Mouse (Mus musculus): ENCODE measurements around the gene Tcte2. TPM values are rescaled to one million over a fixed set of nuclear protein-coding genes. Genes with fewer than 3 reads are reported as not detected.
A peak's percentile ranks its signal among the peaks of the same experiment; 100 is the strongest.

Gene Tcte2
- polyA plus RNA-seq, 1 experiment from 2014 or later: 3.9 TPM

GRCm38 (mm10) chr17:13712116-13712515 is 49.5 kb downstream of the Tcte2 start:
- Histone ChIP-seq H3K9ac (replicated peaks; ENCODE audit: low read depth) (no peak overlapping the region), H3K36me3 (ENCODE audit: insufficient read depth, low read length) (no peaks in the 10 kb centered on the region), H3K27ac (ENCODE audit: low read length) (no peak overlapping the region), H3K27me3 (replicated peaks; ENCODE audit: insufficient read depth, low read length) (no peaks in the 10 kb centered on the region), H3K4me1 (ENCODE audit: insufficient read depth, low read depth, low read length) (no peaks in the 10 kb centered on the region; the same call in 1 of the 2 replicates), H3K4me3 (ENCODE audit: low read depth, low read length) (no peak overlapping the region), H3K4me2 (replicated peaks; ENCODE audit: low read depth, low read length) (no peak overlapping the region), H3K9me3 (ENCODE audit: low read length) (no peaks in the 10 kb centered on the region)
- ATAC-seq (no peak), DNase-seq (ENCODE audit: low spot score) (no peak)
- WGBS: 71% methylated on average over 6 of the region's 6 CpGs
- TF ChIP-seq CTCF (IDR thresholded peaks at IDR 0.05): no peak
- no peak for TF ChIP-seq EP300 (IDR thresholded peaks at IDR 0.05)

GRCm38 (mm10) chr17:13711173-13711572 is 50.5 kb downstream of the Tcte2 start:
- H3K4me2 ChIP-seq (replicated peaks; ENCODE audit: low read depth, low read length): no peak overlapping the region
- no peaks in the 10 kb centered on the region for H3K9me3 ChIP-seq (ENCODE audit: low read length)
- H3K9ac ChIP-seq (replicated peaks; ENCODE audit: low read depth): no peak overlapping the region
- no peaks in the 10 kb centered on the region for H3K27me3 ChIP-seq (replicated peaks; ENCODE audit: insufficient read depth, low read length)
- no peak for ATAC-seq
- no peak for TF ChIP-seq EP300 (IDR thresholded peaks at IDR 0.05)
- no peak for TF ChIP-seq CTCF (IDR thresholded peaks at IDR 0.05)
- H3K4me1 ChIP-seq (ENCODE audit: insufficient read depth, low read depth, low read length): no peaks in the 10 kb centered on the region; the same call in 1 of the 2 replicates
- H3K36me3 ChIP-seq (ENCODE audit: insufficient read depth, low read length): no peaks in the 10 kb centered on the region
- 70% methylated on average over 5 of the region's 5 CpGs for WGBS
- no peak overlapping the region for H3K4me3 ChIP-seq (ENCODE audit: low read depth, low read length)
- no peak overlapping the region for H3K27ac ChIP-seq (ENCODE audit: low read length)
- no peak for DNase-seq (ENCODE audit: low spot score)

- no peak for TF ChIP-seq EP300 (IDR thresholded peaks at IDR 0.05)
- no peak for TF ChIP-seq CTCF (IDR thresholded peaks at IDR 0.05)
- WGBS: 41% methylated on average over 4 of the region's 4 CpGs
- Histone ChIP-seq H3K27me3 (replicated peaks; ENCODE audit: insufficient read depth, low read length) (no peaks in the 10 kb centered on the region), H3K4me2 (replicated peaks; ENCODE audit: low read depth, low read length) (no peak overlapping the region), H3K4me1 (ENCODE audit: insufficient read depth, low read depth, low read length) (peaks cover 11% of the 10 kb centered on the region; the same call in 1 of the 2 replicates), H3K9me3 (ENCODE audit: low read length) (no peaks in the 10 kb centered on the region), H3K27ac (ENCODE audit: low read length) (no peak overlapping the region), H3K36me3 (ENCODE audit: insufficient read depth, low read length) (no peaks in the 10 kb centered on the region), H3K4me3 (ENCODE audit: low read depth, low read length) (no peak overlapping the region), H3K9ac (replicated peaks; ENCODE audit: low read depth) (no peak overlapping the region)
- DNase-seq (ENCODE audit: low spot score) (no peak), ATAC-seq (0 out of 2 replicates have a peak, but pooled peaks have one; percentile 6)
Measured at GRCm38 (mm10) chr17:13705481-13705921, 56.1 kb downstream of the Tcte2 start.

GRCm38 (mm10) chr17:13703611-13704320 is 57.9 kb downstream of the Tcte2 start:
- ATAC-seq: peak; percentile 27; the same call in 1 of the 2 replicates
- H3K9me3 ChIP-seq (ENCODE audit: low read length): no peaks in the 10 kb centered on the region
- no peak for TF ChIP-seq CTCF (IDR thresholded peaks at IDR 0.05)
- peak; percentile 84; the same call in 1 of the 2 replicates for TF ChIP-seq EP300 (IDR thresholded peaks at IDR 0.05)

GRCm38 (mm10) chr17:13700131-13701016 is 61.3 kb downstream of the Tcte2 start:
- Histone ChIP-seq H3K9me3 (ENCODE audit: low read length) (no peaks in the 10 kb centered on the region), H3K4me3 (ENCODE audit: low read depth, low read length) (no peak overlapping the region), H3K4me2 (replicated peaks; ENCODE audit: low read depth, low read length) (no peak overlapping the region), H3K36me3 (ENCODE audit: insufficient read depth, low read length) (no peaks in the 10 kb centered on the region), H3K9ac (replicated peaks; ENCODE audit: low read depth) (no peak overlapping the region), H3K27me3 (replicated peaks; ENCODE audit: insufficient read depth, low read length) (no peaks in the 10 kb centered on the region), H3K27ac (ENCODE audit: low read length) (peak overlapping the region; percentile 88), H3K4me1 (ENCODE audit: insufficient read depth, low read depth, low read length) (peaks cover 22% of the 10 kb centered on the region)
- ATAC-seq: peak; percentile 79
- TF ChIP-seq CTCF (IDR thresholded peaks at IDR 0.05) (no peak), EP300 (IDR thresholded peaks at IDR 0.05) (peak; percentile 63)
- peak; percentile 93 for DNase-seq (ENCODE audit: low spot score)
- WGBS: 12% methylated on average over 4 of the region's 4 CpGs

More at GRCm38 (mm10) chr17:13703611-13704320, 57.9 kb downstream of the Tcte2 start:
- WGBS: 17% methylated on average over 9 of the region's 9 CpGs
- Histone ChIP-seq H3K9ac (replicated peaks; ENCODE audit: low read depth) (no peak overlapping the region), H3K4me1 (ENCODE audit: insufficient read depth, low read depth, low read length) (peaks cover 21% of the 10 kb centered on the region), H3K4me3 (ENCODE audit: low read depth, low read length) (no peak overlapping the region), H3K27me3 (replicated peaks; ENCODE audit: insufficient read depth, low read length) (no peaks in the 10 kb centered on the region), H3K4me2 (replicated peaks; ENCODE audit: low read depth, low read length) (no peak overlapping the region), H3K36me3 (ENCODE audit: insufficient read depth, low read length) (no peaks in the 10 kb centered on the region), H3K27ac (ENCODE audit: low read length) (0 out of 2 replicates have a peak overlapping the region, but pooled peaks have one; percentile 29)
- DNase-seq (ENCODE audit: low spot score): peak; percentile 29

- H3K4me2 ChIP-seq (replicated peaks; ENCODE audit: low read depth, low read length): no peak overlapping the region
- no peak for TF ChIP-seq CTCF (IDR thresholded peaks at IDR 0.05)
- peak; percentile 89 for TF ChIP-seq EP300 (IDR thresholded peaks at IDR 0.05)
- DNase-seq (ENCODE audit: low spot score) (peak; percentile 67), ATAC-seq (peak; percentile 61)
- H3K4me1 ChIP-seq (ENCODE audit: insufficient read depth, low read depth, low read length): peaks cover 23% of the 10 kb centered on the region
- H3K27ac ChIP-seq (ENCODE audit: low read length): peak overlapping the region; percentile 88
- no peak overlapping the region for H3K9ac ChIP-seq (replicated peaks; ENCODE audit: low read depth)
- 22% methylated on average over 7 of the region's 7 CpGs for WGBS
- no peaks in the 10 kb centered on the region for H3K36me3 ChIP-seq (ENCODE audit: insufficient read depth, low read length)
- H3K27me3 ChIP-seq (replicated peaks; ENCODE audit: insufficient read depth, low read length): no peaks in the 10 kb centered on the region
- H3K4me3 ChIP-seq (ENCODE audit: low read depth, low read length): no peak overlapping the region
- H3K9me3 ChIP-seq (ENCODE audit: low read length): no peaks in the 10 kb centered on the region
Measured at GRCm38 (mm10) chr17:13699716-13700115, 61.9 kb downstream of the Tcte2 start.
